Mouse (Mus musculus) lung, embryonic 15.5 days (tissue): Measurements from ENCODE around the gene C2. TPM values are rescaled to one million over a fixed set of nuclear protein-coding genes. Genes with fewer than 3 reads are reported as not detected.
"Not testable (repeated sequence)": the region's sequence is repeated elsewhere in the genome, so short reads cannot be mapped to it uniquely, and the experiment has no call there.

Experiments used
- ATAC-seq: fragments of 200-750 bp; cut with Nextera tagmentation; 2 replicates; pipeline ENCODE4 v1.8.0; 2017; ENCODE audit warnings: moderate number of reproducible peaks, borderline replicate concordance; ENCODE audit not compliant: low FRiP score, low TSS enrichment; ENCODE audit errors: extremely low read depth
- H3K27ac ChIP-seq: fragments of 300-500 bp; sonication (generic); 2 replicates; pipeline ENCODE4 v1.5.1; 2015; ENCODE audit warnings: moderate library complexity, mild to moderate bottlenecking, inconsistent platforms
- H3K27me3 ChIP-seq: fragments of 300-500 bp; sonication (generic); 2 replicates; pipeline ENCODE4 v1.6.1; 2015; ENCODE audit warnings: inconsistent platforms
- H3K36me3 ChIP-seq: fragments of 300-500 bp; sonication (generic); 2 replicates; pipeline ENCODE4 v1.6.1; 2015; ENCODE audit warnings: inconsistent platforms
- H3K4me1 ChIP-seq: fragments of 300-500 bp; sonication (generic); 2 replicates; pipeline ENCODE4 v1.6.1; 2015; ENCODE audit warnings: inconsistent platforms
- H3K4me2 ChIP-seq: fragments of 300-500 bp; sonication (generic); 2 replicates; pipeline ENCODE4 v1.6.1; 2015; ENCODE audit warnings: inconsistent platforms, mild to moderate bottlenecking, moderate library complexity
- H3K4me3 ChIP-seq: fragments of 300-500 bp; sonication (generic); 2 replicates; pipeline ENCODE4 v1.5.1; 2015; ENCODE audit warnings: mild to moderate bottlenecking, inconsistent platforms
- H3K9ac ChIP-seq: fragments of 300-500 bp; sonication (generic); 2 replicates; pipeline ENCODE4 v1.6.1; 2015; ENCODE audit warnings: inconsistent platforms
- H3K9me3 ChIP-seq: fragments of 300-500 bp; sonication (generic); 2 replicates; pipeline ENCODE4 v1.6.1; 2016; ENCODE audit warnings: inconsistent platforms
- WGBS: fragments of 180-500 bp; shearing (Covaris S2); methylation state at CpG from one replicate; pipeline ENCODE4 v1.1.7; 2015; 5-methylcytosine and 5-hydroxymethylcytosine counted together
- polyA plus RNA-seq: library from polyadenylated mRNA; unstranded; fragments of >200 nt; fragmentation: Nextera tagmentation; extraction: Ambion mirVana; gene quantifications from 2 replicates; pipeline ENCODE4 v1.2.1, GENCODE M21; 2015

Gene C2
- polyA plus RNA-seq, 1 experiment from 2014 or later, result 2.9 TPM

- no peak overlapping the region for H3K4me2 ChIP-seq
- H3K27me3 ChIP-seq, result no peaks in the 10 kb centered on the region
- WGBS, result 91% methylated on average over 9 of the region's 9 CpGs
- H3K27ac ChIP-seq, result no peak overlapping the region
- no peak overlapping the region for H3K4me3 ChIP-seq
- no peak overlapping the region for H3K9ac ChIP-seq
- peaks cover 8% of the 10 kb centered on the region; the same call in 1 of the 2 replicates for H3K4me1 ChIP-seq
- peaks cover 61% of the 10 kb centered on the region for H3K36me3 ChIP-seq
- no peaks in the 10 kb centered on the region for H3K9me3 ChIP-seq
- ATAC-seq, result no peak
These were observed 4.8 kb upstream of the C2 start for GRCm38 (mm10) chr17:34902895-34903294.

GRCm38 (mm10) chr17:34901948-34902347 lies 3.9 kb upstream of the C2 start:
- 79% methylated on average over 10 of the region's 10 CpGs for WGBS
- ATAC-seq, H3K27me3 ChIP-seq, H3K4me2 ChIP-seq, H3K9ac ChIP-seq, H3K4me3 ChIP-seq, H3K9me3 ChIP-seq, H3K27ac ChIP-seq: not testable (repeated sequence)
- H3K36me3 ChIP-seq, result peaks cover 52% of the 10 kb centered on the region
- peaks cover 11% of the 10 kb centered on the region for H3K4me1 ChIP-seq

GRCm38 (mm10) chr17:34900826-34901225 lies 2.8 kb upstream of the C2 start:
- H3K9me3 ChIP-seq, H3K9ac ChIP-seq, H3K4me3 ChIP-seq, H3K4me2 ChIP-seq, H3K27me3 ChIP-seq, ATAC-seq, H3K27ac ChIP-seq: not testable (repeated sequence)
- peaks cover 46% of the 10 kb centered on the region for H3K36me3 ChIP-seq
- H3K4me1 ChIP-seq, result peaks cover 18% of the 10 kb centered on the region

GRCm38 (mm10) chr17:34899890-34900243 lies 1.8 kb upstream of the C2 start:
- H3K4me3 ChIP-seq, result peak overlapping the region; percentile 94
- under 1% methylated on average over 5 of the region's 5 CpGs for WGBS
- H3K27me3 ChIP-seq, result no peaks in the 10 kb centered on the region
- peak overlapping the region; percentile 83 for H3K9ac ChIP-seq
- peak overlapping the region; percentile 99 for H3K27ac ChIP-seq
- H3K36me3 ChIP-seq, result peaks cover 39% of the 10 kb centered on the region
- H3K4me1 ChIP-seq, result peaks cover 26% of the 10 kb centered on the region
- peak overlapping the region; percentile 73 for H3K4me2 ChIP-seq
- no peaks in the 10 kb centered on the region for H3K9me3 ChIP-seq
- ATAC-seq, result no peak

GRCm38 (mm10) chr17:34899053-34899889 lies 1.2 kb upstream of the C2 start:
- Histone ChIP-seq H3K9me3 (no peaks in the 10 kb centered on the region), H3K36me3 (peaks cover 33% of the 10 kb centered on the region), H3K27ac (peak overlapping the region; percentile 99), H3K4me2 (peak overlapping the region; percentile 73), H3K27me3 (no peaks in the 10 kb centered on the region), H3K9ac (peak overlapping the region; percentile 83), H3K4me3 (peak overlapping the region; percentile 94), H3K4me1 (peaks cover 26% of the 10 kb centered on the region)
- peak; percentile 8; the same call in 1 of the 2 replicates for ATAC-seq
- under 1% methylated on average over 32 of the region's 45 CpGs for WGBS

- H3K9ac ChIP-seq, result peak overlapping the region; percentile 83
- H3K4me1 ChIP-seq, result peaks cover 26% of the 10 kb centered on the region
- 0% methylated on average over 20 of the region's 47 CpGs for WGBS
- peaks cover 29% of the 10 kb centered on the region for H3K36me3 ChIP-seq
- peak overlapping the region; percentile 73 for H3K4me2 ChIP-seq
- ATAC-seq, result 0 out of 2 replicates have a peak, but pooled peaks have one; percentile 1
- no peaks in the 10 kb centered on the region for H3K27me3 ChIP-seq
- H3K27ac ChIP-seq, result peak overlapping the region; percentile 99
- H3K4me3 ChIP-seq, result peak overlapping the region; percentile 94
- no peaks in the 10 kb centered on the region for H3K9me3 ChIP-seq
These were observed 614 bp upstream of the C2 start for GRCm38 (mm10) chr17:34898706-34899052.

GRCm38 (mm10) chr17:34897373-34898159 lies 499 bp downstream of the C2 start:
- no peaks in the 10 kb centered on the region for H3K27me3 ChIP-seq
- peak overlapping the region; percentile 99 for H3K27ac ChIP-seq
- peak overlapping the region; percentile 73 for H3K4me2 ChIP-seq
- peak overlapping the region; percentile 83 for H3K9ac ChIP-seq
- no peak for ATAC-seq
- H3K9me3 ChIP-seq, result no peaks in the 10 kb centered on the region
- peaks cover 18% of the 10 kb centered on the region for H3K36me3 ChIP-seq
- H3K4me1 ChIP-seq, result peaks cover 26% of the 10 kb centered on the region
- H3K4me3 ChIP-seq, result peak overlapping the region; percentile 94
- WGBS, result 11% methylated on average over 10 of the region's 10 CpGs

GRCm38 (mm10) chr17:34896366-34896765 lies 1.7 kb downstream of the C2 start:
- no peak overlapping the region for H3K9ac ChIP-seq
- no peaks in the 10 kb centered on the region for H3K9me3 ChIP-seq
- WGBS, result 82% methylated on average over 17 of the region's 17 CpGs
- peaks cover 11% of the 10 kb centered on the region for H3K36me3 ChIP-seq
- no peak overlapping the region for H3K4me3 ChIP-seq
- H3K27ac ChIP-seq, result no peak overlapping the region
- H3K27me3 ChIP-seq, result no peaks in the 10 kb centered on the region
- H3K4me1 ChIP-seq, result peaks cover 26% of the 10 kb centered on the region
- ATAC-seq, result no peak
- no peak overlapping the region for H3K4me2 ChIP-seq

GRCm38 (mm10) chr17:34895724-34896123 lies 2.3 kb downstream of the C2 start:
- 90% methylated on average over 15 of the region's 15 CpGs for WGBS
- H3K4me1 ChIP-seq, result peaks cover 26% of the 10 kb centered on the region
- H3K9me3 ChIP-seq, result no peaks in the 10 kb centered on the region
- peak overlapping the region; percentile 82; the same call in 1 of the 2 replicates for H3K9ac ChIP-seq
- H3K4me3 ChIP-seq, result peak overlapping the region; percentile 81
- no peaks in the 10 kb centered on the region for H3K27me3 ChIP-seq
- ATAC-seq, result no peak
- peak overlapping the region; percentile 78 for H3K4me2 ChIP-seq
- peak overlapping the region; percentile 91 for H3K27ac ChIP-seq
- peaks cover 8% of the 10 kb centered on the region; the same call in 1 of the 2 replicates for H3K36me3 ChIP-seq

- ATAC-seq, result peak; percentile 13
- WGBS, result 6% methylated on average over 49 of the region's 51 CpGs
- Histone ChIP-seq H3K9ac (peak overlapping the region; percentile 82), H3K9me3 (no peaks in the 10 kb centered on the region), H3K4me1 (peaks cover 19% of the 10 kb centered on the region), H3K27me3 (no peaks in the 10 kb centered on the region), H3K27ac (peak overlapping the region; percentile 91), H3K4me2 (peak overlapping the region; percentile 78), H3K36me3 (peaks cover 8% of the 10 kb centered on the region; the same call in 1 of the 2 replicates), H3K4me3 (peak overlapping the region; percentile 81)
These were observed 3.1 kb downstream of the C2 start for GRCm38 (mm10) chr17:34894801-34895530.

GRCm38 (mm10) chr17:34894074-34894597 lies 3.9 kb downstream of the C2 start:
- WGBS, result 1% methylated on average over 30 of the region's 51 CpGs
- peak overlapping the region; percentile 78 for H3K4me2 ChIP-seq
- H3K27me3 ChIP-seq, result no peaks in the 10 kb centered on the region
- no peaks in the 10 kb centered on the region for H3K9me3 ChIP-seq
- peak overlapping the region; percentile 81 for H3K4me3 ChIP-seq
- H3K9ac ChIP-seq, result peak overlapping the region; percentile 82
- H3K4me1 ChIP-seq, result peaks cover 18% of the 10 kb centered on the region
- ATAC-seq, result peak; percentile 91
- H3K36me3 ChIP-seq, result peaks cover 8% of the 10 kb centered on the region; the same call in 1 of the 2 replicates
- peak overlapping the region; percentile 91 for H3K27ac ChIP-seq
